Mouse (Mus musculus): ENCODE measurements at regions not wholly inside any gene's neighbourhood (a gene's known extent, or its start where the extent isn't known, plus 50 kb on each side); places are given as distances from the start of the nearest gene placed in this dataset.
A peak's percentile ranks its signal among the peaks of the same experiment; 100 is the strongest.

- DNase-seq (ENCODE audit: low spot score), result no peak
- no peaks in the 10 kb centered on the region for H3K9me3 ChIP-seq
Measured at GRCm38 (mm10) chr4:64640056-64640455, 483.9 kb upstream of the Pappa start.

GRCm38 (mm10) chr4:64640976-64641375, 483.0 kb upstream of the Pappa start:
- no peaks in the 10 kb centered on the region for H3K4me1 ChIP-seq
- no peaks in the 10 kb centered on the region for H3K9me3 ChIP-seq
- no peak for DNase-seq (ENCODE audit: low spot score)
- H3K4me3 ChIP-seq, result no peak overlapping the region
- no peaks in the 10 kb centered on the region for H3K27me3 ChIP-seq (replicated peaks; ENCODE audit: low read depth, poor library complexity, severe bottlenecking)
- no peaks in the 10 kb centered on the region for H3K36me3 ChIP-seq (replicated peaks)
- H3K27ac ChIP-seq (replicated peaks), result no peak overlapping the region
- 85% methylated on average over 1 of the region's 1 CpGs for WGBS

More at GRCm38 (mm10) chr4:64640056-64640455, 483.9 kb upstream of the Pappa start:
- Histone ChIP-seq H3K4me3 (no peak overlapping the region), H3K36me3 (replicated peaks) (no peaks in the 10 kb centered on the region), H3K4me1 (no peaks in the 10 kb centered on the region), H3K27ac (replicated peaks) (no peak overlapping the region), H3K27me3 (replicated peaks; ENCODE audit: low read depth, poor library complexity, severe bottlenecking) (no peaks in the 10 kb centered on the region)
- WGBS, result 87% methylated on average over 3 of the region's 3 CpGs

GRCm38 (mm10) chr4:64645141-64645540, 478.8 kb upstream of the Pappa start:
- 90% methylated on average over 2 of the region's 2 CpGs for WGBS
- H3K27ac ChIP-seq (replicated peaks), result no peak overlapping the region
- H3K9me3 ChIP-seq, result no peaks in the 10 kb centered on the region
- no peak for DNase-seq (ENCODE audit: low spot score)
- H3K27me3 ChIP-seq (replicated peaks; ENCODE audit: low read depth, poor library complexity, severe bottlenecking), result no peaks in the 10 kb centered on the region
- 0 out of 2 replicates have a peak, but pooled peaks cover 3% of the 10 kb centered on the region for H3K4me1 ChIP-seq
- no peak overlapping the region for H3K4me3 ChIP-seq
- H3K36me3 ChIP-seq (replicated peaks), result no peaks in the 10 kb centered on the region

- Histone ChIP-seq H3K27me3 (replicated peaks; ENCODE audit: low read depth, poor library complexity, severe bottlenecking) (no peaks in the 10 kb centered on the region), H3K36me3 (replicated peaks) (no peaks in the 10 kb centered on the region), H3K27ac (replicated peaks) (no peak overlapping the region), H3K9me3 (no peaks in the 10 kb centered on the region), H3K4me3 (no peak overlapping the region), H3K4me1 (no peaks in the 10 kb centered on the region)
- 82% methylated on average over 3 of the region's 3 CpGs for WGBS
- DNase-seq (ENCODE audit: low spot score), result no peak
Measured at GRCm38 (mm10) chr4:64654157-64654556, 469.8 kb upstream of the Pappa start.

- no peaks in the 10 kb centered on the region for H3K36me3 ChIP-seq (replicated peaks)
- H3K4me3 ChIP-seq, result no peak overlapping the region
- H3K27me3 ChIP-seq (replicated peaks; ENCODE audit: low read depth, poor library complexity, severe bottlenecking), result no peaks in the 10 kb centered on the region
- H3K9me3 ChIP-seq, result no peaks in the 10 kb centered on the region
- no peaks in the 10 kb centered on the region for H3K4me1 ChIP-seq
- no peak overlapping the region for H3K27ac ChIP-seq (replicated peaks)
- DNase-seq (ENCODE audit: low spot score), result no peak
Measured at GRCm38 (mm10) chr4:64655534-64655933, 468.4 kb upstream of the Pappa start.

GRCm38 (mm10) chr4:64663722-64664121, 460.3 kb upstream of the Pappa start:
- H3K9me3 ChIP-seq, result no peaks in the 10 kb centered on the region
- no peak for DNase-seq (ENCODE audit: low spot score)
- WGBS, result 88% methylated on average over 2 of the region's 2 CpGs
- H3K4me1 ChIP-seq, result no peaks in the 10 kb centered on the region
- H3K36me3 ChIP-seq (replicated peaks), result no peaks in the 10 kb centered on the region
- no peak overlapping the region for H3K27ac ChIP-seq (replicated peaks)
- no peaks in the 10 kb centered on the region for H3K27me3 ChIP-seq (replicated peaks; ENCODE audit: low read depth, poor library complexity, severe bottlenecking)
- no peak overlapping the region for H3K4me3 ChIP-seq

GRCm38 (mm10) chr4:64667998-64668397, 456.0 kb upstream of the Pappa start:
- Histone ChIP-seq H3K4me3 (no peak overlapping the region), H3K9me3 (no peaks in the 10 kb centered on the region), H3K4me1 (no peaks in the 10 kb centered on the region), H3K36me3 (replicated peaks) (no peaks in the 10 kb centered on the region), H3K27me3 (replicated peaks; ENCODE audit: low read depth, poor library complexity, severe bottlenecking) (no peaks in the 10 kb centered on the region), H3K27ac (replicated peaks) (no peak overlapping the region)
- no peak for DNase-seq (ENCODE audit: low spot score)
- WGBS, result 85% methylated on average over 3 of the region's 3 CpGs

GRCm38 (mm10) chr4:64669722-64670121, 454.3 kb upstream of the Pappa start:
- no peaks in the 10 kb centered on the region for H3K4me1 ChIP-seq
- no peaks in the 10 kb centered on the region for H3K27me3 ChIP-seq (replicated peaks; ENCODE audit: low read depth, poor library complexity, severe bottlenecking)
- no peak overlapping the region for H3K4me3 ChIP-seq
- WGBS, result 75% methylated on average over 2 of the region's 2 CpGs
- no peak for DNase-seq (ENCODE audit: low spot score)
- H3K36me3 ChIP-seq (replicated peaks), result no peaks in the 10 kb centered on the region
- H3K27ac ChIP-seq (replicated peaks), result no peak overlapping the region
- no peaks in the 10 kb centered on the region for H3K9me3 ChIP-seq

- WGBS, result 58% methylated on average over 6 of the region's 6 CpGs
- Histone ChIP-seq H3K4me3 (no peak overlapping the region), H3K9me3 (no peaks in the 10 kb centered on the region), H3K4me1 (no peaks in the 10 kb centered on the region), H3K27ac (replicated peaks) (no peak overlapping the region), H3K27me3 (replicated peaks; ENCODE audit: low read depth, poor library complexity, severe bottlenecking) (no peaks in the 10 kb centered on the region), H3K36me3 (replicated peaks) (no peaks in the 10 kb centered on the region)
- no peak for DNase-seq (ENCODE audit: low spot score)
Measured at GRCm38 (mm10) chr4:64676438-64676837, 447.5 kb upstream of the Pappa start.

GRCm38 (mm10) chr4:64676881-64677280, 447.1 kb upstream of the Pappa start:
- 69% methylated on average over 5 of the region's 5 CpGs for WGBS
- Histone ChIP-seq H3K27ac (replicated peaks) (no peak overlapping the region), H3K36me3 (replicated peaks) (no peaks in the 10 kb centered on the region), H3K9me3 (no peaks in the 10 kb centered on the region), H3K27me3 (replicated peaks; ENCODE audit: low read depth, poor library complexity, severe bottlenecking) (no peaks in the 10 kb centered on the region), H3K4me1 (no peaks in the 10 kb centered on the region), H3K4me3 (no peak overlapping the region)
- no peak for DNase-seq (ENCODE audit: low spot score)

- no peaks in the 10 kb centered on the region for H3K4me1 ChIP-seq
- DNase-seq (ENCODE audit: low spot score), result no peak
- WGBS, result 92% methylated on average over 1 of the region's 1 CpGs
- no peaks in the 10 kb centered on the region for H3K9me3 ChIP-seq
- no peak overlapping the region for H3K4me3 ChIP-seq
- no peaks in the 10 kb centered on the region for H3K27me3 ChIP-seq (replicated peaks; ENCODE audit: low read depth, poor library complexity, severe bottlenecking)
- no peaks in the 10 kb centered on the region for H3K36me3 ChIP-seq (replicated peaks)
- no peak overlapping the region for H3K27ac ChIP-seq (replicated peaks)
Measured at GRCm38 (mm10) chr4:64684654-64685053, 439.3 kb upstream of the Pappa start.

- Histone ChIP-seq H3K9me3 (no peaks in the 10 kb centered on the region), H3K4me1 (peaks cover 9% of the 10 kb centered on the region), H3K27me3 (replicated peaks; ENCODE audit: low read depth, poor library complexity, severe bottlenecking) (no peaks in the 10 kb centered on the region), H3K36me3 (replicated peaks) (no peaks in the 10 kb centered on the region), H3K4me3 (no peak overlapping the region), H3K27ac (replicated peaks) (no peak overlapping the region)
- WGBS, result 37% methylated on average over 1 of the region's 1 CpGs
- DNase-seq (ENCODE audit: low spot score), result peak; percentile 14
Measured at GRCm38 (mm10) chr4:64696134-64696533, 427.8 kb upstream of the Pappa start.

- Histone ChIP-seq H3K27ac (replicated peaks) (no peak overlapping the region), H3K9me3 (no peaks in the 10 kb centered on the region), H3K36me3 (replicated peaks) (no peaks in the 10 kb centered on the region), H3K4me3 (no peak overlapping the region), H3K4me1 (0 out of 2 replicates have a peak, but pooled peaks cover 6% of the 10 kb centered on the region), H3K27me3 (replicated peaks; ENCODE audit: low read depth, poor library complexity, severe bottlenecking) (no peaks in the 10 kb centered on the region)
- 24% methylated on average over 3 of the region's 3 CpGs for WGBS
- no peak for DNase-seq (ENCODE audit: low spot score)
Measured at GRCm38 (mm10) chr4:64723296-64723695, 400.7 kb upstream of the Pappa start.

- no peak overlapping the region for H3K27ac ChIP-seq (replicated peaks)
- no peaks in the 10 kb centered on the region for H3K9me3 ChIP-seq
- no peaks in the 10 kb centered on the region for H3K36me3 ChIP-seq (replicated peaks)
- H3K4me1 ChIP-seq, result 0 out of 2 replicates have a peak, but pooled peaks cover 6% of the 10 kb centered on the region
- H3K27me3 ChIP-seq (replicated peaks; ENCODE audit: low read depth, poor library complexity, severe bottlenecking), result no peaks in the 10 kb centered on the region
- no peak overlapping the region for H3K4me3 ChIP-seq
- DNase-seq (ENCODE audit: low spot score), result no peak
- WGBS, result 79% methylated on average over 1 of the region's 1 CpGs
Measured at GRCm38 (mm10) chr4:64724851-64725250, 399.1 kb upstream of the Pappa start.
